26 mouse cellular contexts compared by ENCODE assay signal in the genomic region with DNA sequence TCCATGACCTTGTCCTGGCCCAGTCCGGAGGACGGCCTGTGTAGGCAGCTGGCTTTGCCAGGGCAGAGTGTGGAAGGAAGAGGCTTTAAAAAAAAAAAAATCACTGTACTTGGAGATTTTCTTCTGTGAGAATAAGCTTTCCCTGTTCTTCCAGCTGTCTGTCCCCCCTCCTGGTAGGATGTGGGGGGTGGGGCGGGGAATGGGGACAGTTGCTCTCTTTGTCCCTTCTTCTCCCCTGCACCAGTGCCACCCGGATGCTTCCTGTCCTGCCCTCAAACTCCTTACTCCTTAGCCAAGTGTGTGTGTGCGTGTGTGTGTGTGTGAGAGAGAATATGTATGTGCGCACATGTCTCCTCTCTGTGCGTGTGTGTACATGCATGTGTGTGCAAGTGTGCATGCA. TPM values are rescaled to one million over a fixed set of nuclear protein-coding genes. Genes with fewer than 3 reads are reported as not detected.
DNase-seq lines count a peak whose midpoint lies in the region; ATAC-seq and TF ChIP-seq lines count a peak whose summit lies in the region.
"Had no signal": no experiment of that assay in that cellular context is flagged by ENCODE, and none has a peak within 500 bp of the region (broad histone marks: within the 10 kb centered on the region; RNA-seq: fewer than 3 reads in every experiment).

No protein-coding gene starts in this region.

- intact Hi-C loops in gastrocnemius, adult 2 months (cut with DNase I): no loop called here
- intact Hi-C loops in gastrocnemius, postnatal 14 days (cut with DNase I; ENCODE audit: low total_unique reads): no loop called here

- in situ Hi-C loops in ES-E14 (cut with MboI; ENCODE audit: low sequenced_read_pairs in 2 of 2, unreplicated experiment in 2 of 2): no loop called here

- ATAC-seq in limb, embryonic 12.5 days (ENCODE audit: insufficient number of reproducible peaks, insufficient read depth, low FRiP score, low TSS enrichment, low read depth): no peak
- no peak for ATAC-seq in CD4-positive, CD25-positive, alpha-beta regulatory T cell, adult 4 months
- ATAC-seq: forebrain, postnatal 0 days had no signal

- DNase-seq in gastrocnemius, adult 2 months: no peak
- DNase-seq in gastrocnemius, postnatal 14 days: no peak
- no peak for DNase-seq in limb, embryonic 10.5 days (ENCODE audit: low spot score)
- no peak for DNase-seq in ES-E14 (ENCODE audit: low read depth, low spot score)
- DNase-seq in cerebellum, adult 2 months: no peak
- DNase-seq: adrenal gland, adult 8-10 months; adrenal gland, postnatal 36 days; cerebellum, adult 8-10 months; cerebellum, postnatal 14 days; embryo, embryonic 11 days; forebrain, postnatal 0 days; gastrocnemius, postnatal 36 days; heart, adult 11 months; heart, postnatal 10 days had no signal

- H3K4me1 ChIP-seq in limb, embryonic 12.5 days (replicated peaks): peaks cover 15% of the 10 kb centered on the region
- peaks cover 23% of the 10 kb centered on the region for H3K4me1 ChIP-seq in limb, embryonic 10.5 days
- peaks cover 0 to 29% of the 10 kb centered on the region in 2 experiments; a peak in 3 of 4 replicates for H3K4me1 ChIP-seq in ES-E14 (ENCODE audit: control insufficient read depth in 2 of 2, insufficient read depth in 2 of 2, low read length in 2 of 2, poor library complexity in 1 of 2)
- H3K4me1 ChIP-seq in cerebellum, adult 2 months (ENCODE audit: control insufficient read depth, insufficient read depth, low read length): peaks cover 4% of the 10 kb centered on the region
- H3K4me1 ChIP-seq: forebrain, embryonic 12.5 days had no signal

- TF ChIP-seq CTCF in gastrocnemius, adult 2 months (IDR thresholded peaks at IDR 0.05): no peak
- no peak for TF ChIP-seq CTCF in cerebellum, adult 2 months (IDR thresholded peaks at IDR 0.05; ENCODE audit: borderline replicate concordance, insufficient read depth, low read depth, low read length)

- TF ChIP-seq POLR2A in cerebellum, adult 2 months (IDR thresholded peaks at IDR 0.05; ENCODE audit: borderline replicate concordance, insufficient read depth, low read length): no peak

- no peak overlapping the region for H3K4me3 ChIP-seq in gastrocnemius, adult 2 months
- H3K4me3 ChIP-seq in limb, embryonic 12.5 days (replicated peaks): no peak overlapping the region
- H3K4me3 ChIP-seq in limb, embryonic 10.5 days: no peak overlapping the region
- peak overlapping the region; percentile 6 to 43; a peak in 2 of 4 replicates for H3K4me3 ChIP-seq in ES-E14 (ENCODE audit: insufficient read depth in 1 of 2, low read depth in 1 of 2, low read length in 2 of 2, poor library complexity in 1 of 2, severe bottlenecking in 1 of 2)
- H3K4me3 ChIP-seq in cerebellum, adult 2 months (replicated peaks; ENCODE audit: insufficient read depth, low read depth, low read length): no peak overlapping the region
- H3K4me3 ChIP-seq: embryonic facial prominence, embryonic 13.5 days; forebrain, embryonic 12.5 days; hindbrain, embryonic 15.5 days had no signal

- H3K27me3 ChIP-seq in limb, embryonic 12.5 days: no peaks in the 10 kb centered on the region
- no peaks in the 10 kb centered on the region for H3K27me3 ChIP-seq in limb, embryonic 10.5 days (ENCODE audit: low read depth, poor library complexity, severe bottlenecking)
- no peaks in the 10 kb centered on the region for H3K27me3 ChIP-seq in cerebellum, adult 2 months (ENCODE audit: control insufficient read depth, insufficient read depth, low read length)
- H3K27me3 ChIP-seq: CH12.LX; embryonic facial prominence, embryonic 13.5 days; forebrain, embryonic 12.5 days; hindbrain, embryonic 15.5 days had no signal

- 93% methylated on average over 7 of the region's 7 CpGs for WGBS in limb, embryonic 12.5 days
- WGBS in limb, embryonic 10.5 days: 89% methylated on average over 7 of the region's 7 CpGs
- WGBS in cerebellum, adult 2 months: 76% methylated on average over 7 of the region's 7 CpGs

- no peak overlapping the region for H3K4me2 ChIP-seq in limb, embryonic 12.5 days
- H3K4me2 ChIP-seq: embryonic facial prominence, embryonic 13.5 days; forebrain, embryonic 12.5 days; hindbrain, embryonic 15.5 days had no signal

- peaks cover 32% of the 10 kb centered on the region for H3K36me3 ChIP-seq in limb, embryonic 12.5 days
- peaks cover 39% of the 10 kb centered on the region for H3K36me3 ChIP-seq in limb, embryonic 10.5 days
- no peaks in the 10 kb centered on the region for H3K36me3 ChIP-seq in ES-E14 (ENCODE audit: control insufficient read depth, insufficient read depth, low read length, poor library complexity, severe bottlenecking)

- no peak overlapping the region for H3K9ac ChIP-seq in limb, embryonic 12.5 days (replicated peaks)
- peak overlapping the region; percentile 52; the same call in 1 of the 2 replicates for H3K9ac ChIP-seq in ES-E14 (ENCODE audit: insufficient read depth, low read depth, low read length, poor library complexity, severe bottlenecking)
- H3K9ac ChIP-seq: embryonic facial prominence, embryonic 13.5 days; forebrain, embryonic 12.5 days; forebrain, postnatal 0 days; hindbrain, embryonic 15.5 days had no signal

- H3K9me3 ChIP-seq in limb, embryonic 12.5 days: 0 out of 2 replicates have a peak, but pooled peaks cover 6% of the 10 kb centered on the region
- no peaks in the 10 kb centered on the region for H3K9me3 ChIP-seq in limb, embryonic 10.5 days (replicated peaks)
- H3K9me3 ChIP-seq in ES-E14 (ENCODE audit: control insufficient read depth, insufficient read depth, low read depth, low read length): no peaks in the 10 kb centered on the region
- H3K9me3 ChIP-seq: embryonic facial prominence, embryonic 13.5 days; forebrain, embryonic 12.5 days; G1E; hindbrain, embryonic 15.5 days had no signal

- H3K27ac ChIP-seq in gastrocnemius, adult 2 months: peak overlapping the region; percentile 56
- H3K27ac ChIP-seq in limb, embryonic 12.5 days: peak overlapping the region; percentile 12; the same call in 1 of the 2 replicates
- no peak overlapping the region for H3K27ac ChIP-seq in limb, embryonic 10.5 days
- H3K27ac ChIP-seq in ES-E14 (ENCODE audit: insufficient read depth, low read depth, low read length, poor library complexity, severe bottlenecking): no peak overlapping the region
- no peak overlapping the region for H3K27ac ChIP-seq in cerebellum, adult 2 months (ENCODE audit: insufficient read depth, low read length)
- H3K27ac ChIP-seq: embryonic facial prominence, embryonic 13.5 days; forebrain, embryonic 12.5 days; hindbrain, embryonic 15.5 days had no signal

TF ChIP-seq in ES-E14, 5 proteins besides CTCF, POLR2A, EP300 and RAD21:
- TF ChIP-seq ZNF384 (IDR thresholded peaks at IDR 0.05; ENCODE audit: low read depth, low read length): no peak

RNA-seq across cellular contexts. Expression of a gene that starts 14.9 kb away (rescaled TPM):
- 10 to 100 TPM; 32.1 to 38.7 TPM for total RNA-seq in gastrocnemius, adult 2 months (2021)
- total RNA-seq in gastrocnemius, postnatal 14 days (2021): 10 to 100 TPM; 39.5 to 47.6 TPM
- polyA plus RNA-seq in limb, embryonic 12.5 days (2016; fragmentation: Nextera tagmentation; extraction: Ambion mirVana): 14.3 and 14.6 TPM in 2 replicates
- polyA plus RNA-seq in limb, embryonic 10.5 days (2016; fragmentation: Nextera tagmentation; extraction: Ambion mirVana): 10.2 and 11.5 TPM in 2 replicates
- 20.0 and 33.4 TPM in 2 replicates for total RNA-seq in ES-E14 (2012; rRNA removed)
- polyA plus RNA-seq in CD4-positive, CD25-positive, alpha-beta regulatory T cell, adult 4 months (2017; shearing (Covaris generic)): 1 to 10 TPM; 4.2 to 8.1 TPM
- polyA plus RNA-seq in cerebellum, adult 2 months (2012; rRNA removed): 20.7 and 21.4 TPM in 2 replicates

RNA-seq across cellular contexts. Expression of a gene that starts 17.1 kb away (rescaled TPM):
- not detected for total RNA-seq in gastrocnemius, adult 2 months (2021)
- not detected for total RNA-seq in gastrocnemius, postnatal 14 days (2021)
- polyA plus RNA-seq in limb, embryonic 12.5 days (2016; fragmentation: Nextera tagmentation; extraction: Ambion mirVana): not detected in 2 replicates
- not detected in 2 replicates for polyA plus RNA-seq in limb, embryonic 10.5 days (2016; fragmentation: Nextera tagmentation; extraction: Ambion mirVana)
- total RNA-seq in ES-E14 (2012; rRNA removed): 0.62 and 0.63 TPM in 2 replicates
- polyA plus RNA-seq in CD4-positive, CD25-positive, alpha-beta regulatory T cell, adult 4 months (2017; shearing (Covaris generic)): 1 to 10 TPM; 5.2 to 6.9 TPM
- 0.23 and 0.73 TPM in 2 replicates for polyA plus RNA-seq in cerebellum, adult 2 months (2012; rRNA removed)
- total RNA-seq: adrenal gland, adult 8-10 months; adrenal gland, postnatal 36 days; CH12.LX; common myeloid progenitor, adult 5-6 weeks; forebrain, postnatal 0 days; G1E; gastrocnemius, adult 18-20 months; gastrocnemius, postnatal 36 days; heart, postnatal 10 days; hematopoietic stem cell, adult 5-6 weeks had no signal
- polyA plus RNA-seq: C2C12; embryonic facial prominence, embryonic 13.5 days; G1E; heart, embryonic 14.5 days had no signal

RNA-seq across cellular contexts. Expression of a gene that starts 38.5 kb away (rescaled TPM):
- total RNA-seq in gastrocnemius, adult 2 months (2021): 10 to 100 TPM; 19.2 to 23.2 TPM
- total RNA-seq in gastrocnemius, postnatal 14 days (2021): 10 to 100 TPM; 11.9 TPM
- 14.1 and 15.9 TPM in 2 replicates for polyA plus RNA-seq in limb, embryonic 12.5 days (2016; fragmentation: Nextera tagmentation; extraction: Ambion mirVana)
- 9.7 and 12.4 TPM in 2 replicates for polyA plus RNA-seq in limb, embryonic 10.5 days (2016; fragmentation: Nextera tagmentation; extraction: Ambion mirVana)
- total RNA-seq in ES-E14 (2012; rRNA removed): 21.9 and 29.4 TPM in 2 replicates
- polyA plus RNA-seq in CD4-positive, CD25-positive, alpha-beta regulatory T cell, adult 4 months (2017; shearing (Covaris generic)): 1 to 10 TPM; 3.4 to 4.3 TPM
- polyA plus RNA-seq in cerebellum, adult 2 months (2012; rRNA removed): 21.8 and 25.3 TPM in 2 replicates

RNA-seq across cellular contexts. Expression of a gene that starts 40.1 kb away (rescaled TPM):
- 10 to 100 TPM; 11.5 to 13.3 TPM for total RNA-seq in gastrocnemius, adult 2 months (2021)
- total RNA-seq in gastrocnemius, postnatal 14 days (2021): 10 to 100 TPM; 13.4 to 14.4 TPM
- 85.5 and 87.7 TPM in 2 replicates for polyA plus RNA-seq in limb, embryonic 12.5 days (2016; fragmentation: Nextera tagmentation; extraction: Ambion mirVana)
- polyA plus RNA-seq in limb, embryonic 10.5 days (2016; fragmentation: Nextera tagmentation; extraction: Ambion mirVana): 108 and 115 TPM in 2 replicates
- 66.1 and 68.6 TPM in 2 replicates for total RNA-seq in ES-E14 (2012; rRNA removed)
- polyA plus RNA-seq in CD4-positive, CD25-positive, alpha-beta regulatory T cell, adult 4 months (2017; shearing (Covaris generic)): 10 to 100 TPM; 33.1 to 51.1 TPM
- polyA plus RNA-seq in cerebellum, adult 2 months (2012; rRNA removed): 27.5 and 29.4 TPM in 2 replicates

Comparison
In these comparisons a context has a peak if more than half of its experiments do, and no peak if none do; other contexts are left out.
1. H3K27ac ChIP-seq: peak in gastrocnemius, adult 2 months (single experiment) and limb, embryonic 12.5 days (single experiment); none in limb, embryonic 10.5 days (single experiment), ES-E14 (single experiment) and cerebellum, adult 2 months (single experiment).
2. H3K4me3 ChIP-seq: peak in ES-E14 (2 of 2); none in gastrocnemius, adult 2 months (single experiment), limb, embryonic 12.5 days (single experiment), limb, embryonic 10.5 days (single experiment) and cerebellum, adult 2 months (single experiment).